Mouse (Mus musculus): ENCODE measurements at regions not wholly inside any gene's neighbourhood (a gene's known extent, or its start where the extent isn't known, plus 50 kb on each side); places are given as distances from the start of the nearest gene placed in this dataset.

DNA sequence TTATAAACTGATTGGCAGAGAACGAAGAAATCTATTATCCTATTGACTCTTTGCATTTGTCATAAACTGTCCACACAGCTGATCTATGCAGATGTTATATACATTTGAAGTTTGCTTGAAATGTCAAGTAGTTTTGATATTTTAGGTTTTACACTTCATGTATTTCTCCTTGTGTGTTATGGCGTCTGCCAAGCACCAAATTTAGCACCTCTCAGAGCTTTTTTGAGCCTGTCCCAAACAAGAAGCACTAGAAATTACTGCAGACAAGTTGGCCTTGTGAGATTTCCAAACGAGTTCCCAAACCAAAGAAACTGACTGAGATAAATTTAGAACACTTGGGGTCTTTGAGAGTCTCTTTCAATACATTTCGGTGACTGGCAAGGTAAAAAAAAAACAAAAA, 335.7 kb upstream of the Cited2 start:
- no peak for TF ChIP-seq GATA1 (IDR thresholded peaks at IDR 0.05; ENCODE audit: borderline replicate concordance, low read length)
- no peak for TF ChIP-seq FLI1 (IDR thresholded peaks at IDR 0.05; ENCODE audit: low read length)

Data from megakaryocyte, embryonic 14.5 days (primary cell).